Mouse (Mus musculus) cortical plate, adult 2 months (tissue): ENCODE results near the gene Snapin. TPM values are rescaled to one million over a fixed set of nuclear protein-coding genes. Genes with fewer than 3 reads are reported as not detected.

Experiments used
- H3K27ac ChIP-seq: fragments of 200-500 bp; 2 replicates; pipeline ENCODE4 v1.5.1; 2012; ENCODE audit warnings: low read length, control low read depth, inconsistent platforms; ENCODE audit not compliant: insufficient read depth
- H3K4me1 ChIP-seq: fragments of 200-500 bp; 2 replicates; pipeline ENCODE4 v1.6.1; 2011; ENCODE audit warnings: low read length; ENCODE audit not compliant: control insufficient read depth, insufficient read depth
- H3K4me3 ChIP-seq: fragments of 200-500 bp; 2 replicates; pipeline ENCODE4 v1.5.1; 2011; ENCODE audit warnings: mild to moderate bottlenecking, low read length, control low read depth; ENCODE audit not compliant: insufficient read depth
- CTCF ChIP-seq: fragments of 200-500 bp; IDR thresholded peaks from 2 replicates; pipeline ENCODE4 v1.5.1; 2011; ENCODE audit warnings: mild to moderate bottlenecking, control low read depth, low read length; ENCODE audit not compliant: insufficient read depth; ENCODE audit errors: extremely low read depth
- POLR2A ChIP-seq: fragments of 200-500 bp; IDR thresholded peaks from 2 replicates; pipeline ENCODE4 v1.6.1; 2011; ENCODE audit warnings: mild to moderate bottlenecking, low read length, control low read depth; ENCODE audit not compliant: insufficient read depth; ENCODE audit errors: extremely low read depth
- polyA plus RNA-seq: library from polyadenylated mRNA; depleted of rRNA; stranded (reverse); fragments of >200 nt; gene quantifications from 2 replicates; pipeline ENCODE4 v1.2.3, GENCODE M21; 2012; rRNA removed

Gene Snapin
- polyA plus RNA-seq, 1 experiment = 73.2 TPM

DNA sequence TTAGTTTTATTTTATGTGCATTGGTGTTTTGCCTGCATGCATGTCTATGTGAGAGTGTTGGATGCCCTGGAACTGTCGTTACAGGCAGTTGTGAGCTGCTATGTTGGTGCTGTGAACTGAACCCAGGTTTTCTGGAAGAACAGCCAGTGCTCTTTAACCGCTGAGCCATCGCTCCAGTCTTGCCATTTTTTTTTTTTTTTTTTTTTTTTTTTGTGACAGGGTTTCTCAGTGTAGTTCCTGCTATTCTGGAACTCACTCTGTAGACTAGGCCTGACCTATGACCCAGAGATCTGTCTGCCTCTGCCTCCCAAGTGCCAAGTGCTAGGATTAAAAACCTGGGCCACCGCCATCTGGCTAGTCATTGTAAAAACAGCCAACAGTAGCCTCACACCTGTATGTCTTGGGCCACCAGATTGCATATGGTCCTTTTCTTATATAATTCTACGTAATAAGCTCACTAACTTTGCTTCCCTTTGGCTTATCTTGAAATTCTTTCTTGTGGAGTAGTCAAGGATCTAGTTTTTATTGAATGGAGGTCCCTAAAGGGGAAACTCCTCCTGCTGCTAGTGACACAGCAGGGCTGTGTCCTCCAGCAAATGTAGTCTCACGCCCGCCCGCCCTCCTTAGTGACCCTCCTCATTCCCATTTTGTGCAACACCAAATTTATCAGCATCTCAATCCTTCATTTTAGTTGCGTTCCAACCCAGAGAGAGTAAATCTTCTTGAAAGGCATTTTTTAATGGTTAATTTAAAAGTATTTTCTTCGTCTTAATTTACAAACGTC is 45.2 kb downstream of the Snapin start:
- H3K27ac ChIP-seq = peak overlapping the region; percentile 87; the same call in 1 of the 2 replicates
- H3K4me3 ChIP-seq = no peak overlapping the region
- TF ChIP-seq CTCF (no peak), POLR2A (no peak)
- no peaks in the 10 kb centered on the region for H3K4me1 ChIP-seq

DNA sequence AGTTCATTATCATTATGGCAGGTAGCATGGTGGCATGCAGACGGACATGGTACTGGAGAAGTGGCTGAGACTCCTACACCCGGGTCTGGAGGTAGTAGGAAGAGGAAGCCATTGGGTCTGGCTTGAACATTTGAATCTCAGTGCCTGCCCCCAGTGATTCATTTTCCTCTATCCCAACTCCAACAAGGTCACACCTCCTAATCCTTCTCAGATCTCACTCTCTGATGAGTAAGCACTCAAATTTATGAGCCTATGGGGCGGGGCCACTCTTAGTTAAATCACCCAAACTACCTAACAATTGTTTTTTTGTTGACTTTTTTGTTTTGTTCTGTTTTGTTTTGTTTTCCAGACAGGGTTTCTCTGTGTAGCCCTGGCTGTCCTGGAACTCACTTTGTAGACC is 46.9 kb downstream of the Snapin start:
- TF ChIP-seq POLR2A (no peak), CTCF (no peak)
- H3K27ac ChIP-seq = no peak overlapping the region
- H3K4me1 ChIP-seq = no peaks in the 10 kb centered on the region
- H3K4me3 ChIP-seq = no peak overlapping the region

DNA sequence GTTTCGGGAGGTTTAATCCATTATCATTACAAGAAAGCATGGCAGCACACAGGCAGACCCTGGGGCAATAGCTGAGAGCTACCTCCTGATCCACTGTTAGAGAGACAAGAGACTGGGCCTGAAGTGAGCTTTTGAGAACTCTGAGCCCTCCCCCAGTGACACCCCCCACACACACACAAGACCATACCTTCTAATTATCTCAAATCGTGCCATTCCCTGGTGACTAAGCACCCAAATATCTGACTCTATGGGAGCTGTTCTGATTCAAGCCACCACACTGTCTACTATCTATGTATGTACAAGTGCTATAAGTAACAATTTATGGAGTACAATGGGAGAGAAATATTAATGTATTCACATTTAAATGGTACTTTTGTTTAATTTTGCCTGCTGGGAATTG is 50.1 kb downstream of the Snapin start:
- Histone ChIP-seq H3K27ac (no peak overlapping the region), H3K4me1 (no peaks in the 10 kb centered on the region), H3K4me3 (no peak overlapping the region)
- TF ChIP-seq POLR2A = no peak
- no peak for TF ChIP-seq CTCF

Other genes starting within 250 kb of the Snapin start
- 0.27 and 0.49 TPM in 2 replicates for gene Creb3l4, start 247.5 kb downstream of the Snapin start, polyA plus RNA-seq
- gene Slc39a1, start 242.9 kb downstream of the Snapin start, polyA plus RNA-seq = 32.4 and 34.5 TPM in 2 replicates
- gene Crtc2, start 236.9 kb downstream of the Snapin start, polyA plus RNA-seq = 45.7 and 48.8 TPM in 2 replicates
- 40.4 and 47.3 TPM in 2 replicates for gene Dennd4b, start 225.8 kb downstream of the Snapin start, polyA plus RNA-seq
- 33.2 and 35.4 TPM in 2 replicates for gene Gatad2b, start 197.9 kb downstream of the Snapin start, polyA plus RNA-seq
- gene Slc27a3, start 101.1 kb downstream of the Snapin start, polyA plus RNA-seq = 6.8 and 9.4 TPM in 2 replicates
- gene Ints3, start 57.4 kb downstream of the Snapin start, polyA plus RNA-seq = 44.8 and 46.1 TPM in 2 replicates
- gene Npr1, start 25.2 kb downstream of the Snapin start, polyA plus RNA-seq = 3.3 and 4.7 TPM in 2 replicates
- gene Ilf2, start 14.9 kb downstream of the Snapin start, polyA plus RNA-seq = 78.7 and 79.5 TPM in 2 replicates
- gene Chtop, start 18.5 kb upstream of the Snapin start, polyA plus RNA-seq = 126 and 131 TPM in 2 replicates
- 265 and 281 TPM in 2 replicates for gene S100a1, start 23.4 kb upstream of the Snapin start, polyA plus RNA-seq
- gene S100a13, start 23.4 kb upstream of the Snapin start, polyA plus RNA-seq = 74.0 and 74.6 TPM in 2 replicates
- not detected in 2 replicates for gene S100a14, start 35.8 kb upstream of the Snapin start, polyA plus RNA-seq
- gene S100a16, start 46.2 kb upstream of the Snapin start, polyA plus RNA-seq = 116 and 134 TPM in 2 replicates
- 1.9 and 2.0 TPM in 2 replicates for gene S100a3, start 69.5 kb upstream of the Snapin start, polyA plus RNA-seq
- not detected in 2 replicates for gene S100a2, start 99.2 kb upstream of the Snapin start, polyA plus RNA-seq
- gene Gm42674, start 110.9 kb upstream of the Snapin start, polyA plus RNA-seq = not detected in 2 replicates
- gene S100a4, start 112.7 kb upstream of the Snapin start, polyA plus RNA-seq = 10.9 and 13.4 TPM in 2 replicates
- not detected in 2 replicates for gene S100a5, start 117.5 kb upstream of the Snapin start, polyA plus RNA-seq
- gene S100a6, start 121.8 kb upstream of the Snapin start, polyA plus RNA-seq = 51.5 and 66.4 TPM in 2 replicates
- 1.0 and 1.1 TPM in 2 replicates for gene S100a7a, start 163.0 kb upstream of the Snapin start, polyA plus RNA-seq
- gene S100a8, start 177.9 kb upstream of the Snapin start, polyA plus RNA-seq = 0.95 and 1.8 TPM in 2 replicates
- 1.6 and 2.2 TPM in 2 replicates for gene S100a9, start 204.7 kb upstream of the Snapin start, polyA plus RNA-seq
- gene Pglyrp4, start 235.9 kb upstream of the Snapin start, polyA plus RNA-seq = not detected in 2 replicates